8 mouse cellular contexts compared by ENCODE assay signal in genomic region chr2:48814223-48815038, GRCm38 (mm10). TPM values are rescaled to one million over a fixed set of nuclear protein-coding genes. Genes with fewer than 3 reads are reported as not detected.
DNase-seq lines count a peak whose midpoint lies in the region; ATAC-seq and TF ChIP-seq lines count a peak whose summit lies in the region.

No protein-coding gene starts in this region.

- H3K4me2 ChIP-seq in forebrain, embryonic 14.5 days (ENCODE audit: low read length) = peak overlapping the region; percentile 70
- H3K4me2 ChIP-seq in lung, embryonic 15.5 days = peak overlapping the region; percentile 69

- DNase-seq in ES-CJ7 (ENCODE audit: low read depth, low spot score) = peak; percentile 10
- peak; percentile 13 for DNase-seq in c-Kit-positive CD71-positive TER-119-negative erythroid progenitor cells, embryonic 14.5 days (ENCODE audit: low read depth)
- DNase-seq in forebrain, embryonic 14.5 days (ENCODE audit: low spot score) = peak; percentile 61
- peak; percentile 52 to 54 for DNase-seq in heart, postnatal 14 days
- DNase-seq in layer of hippocampus, adult 2 months (ENCODE audit: low spot score in 2 of 2) = peak in 1 of 2 experiments; percentile 19
- DNase-seq in ovary, postnatal 10 days (ENCODE audit: low spot score) = peak; percentile 10
- DNase-seq in thymus, postnatal 25 days = peak; percentile 19

- H3K27me3 ChIP-seq in forebrain, embryonic 14.5 days (replicated peaks; ENCODE audit: control insufficient read depth, insufficient read depth, low read length) = no peaks in the 10 kb centered on the region
- no peaks in the 10 kb centered on the region for H3K27me3 ChIP-seq in lung, embryonic 15.5 days

- WGBS in forebrain, embryonic 14.5 days = under 1% methylated on average over 74 of the region's 76 CpGs
- WGBS in lung, embryonic 15.5 days = under 1% methylated on average over 75 of the region's 76 CpGs

- H3K27ac ChIP-seq in forebrain, embryonic 14.5 days (ENCODE audit: low read depth, low read length) = peak overlapping the region; percentile 98
- peak overlapping the region; percentile 97 for H3K27ac ChIP-seq in layer of hippocampus, adult 2 months
- peak overlapping the region; percentile 98 for H3K27ac ChIP-seq in lung, embryonic 15.5 days

- H3K9ac ChIP-seq in forebrain, embryonic 14.5 days (ENCODE audit: low read length) = peak overlapping the region; percentile 94
- H3K9ac ChIP-seq in lung, embryonic 15.5 days = peak overlapping the region; percentile 89

- no peaks in the 10 kb centered on the region for H3K9me3 ChIP-seq in forebrain, embryonic 14.5 days (replicated peaks; ENCODE audit: control insufficient read depth, low read length)
- no peaks in the 10 kb centered on the region for H3K9me3 ChIP-seq in lung, embryonic 15.5 days

- peak overlapping the region; percentile 89 for H3K4me3 ChIP-seq in forebrain, embryonic 14.5 days (ENCODE audit: low read depth, low read length)
- H3K4me3 ChIP-seq in layer of hippocampus, adult 2 months = peak overlapping the region; percentile 87
- peak overlapping the region; percentile 95 for H3K4me3 ChIP-seq in lung, embryonic 15.5 days

- H3K4me1 ChIP-seq in forebrain, embryonic 14.5 days (ENCODE audit: control insufficient read depth, insufficient read depth, low read length) = peaks cover 6% of the 10 kb centered on the region; the same call in 1 of the 2 replicates
- H3K4me1 ChIP-seq in lung, embryonic 15.5 days = peaks cover 9% of the 10 kb centered on the region; the same call in 1 of the 2 replicates

- intact Hi-C loops in heart, postnatal 14 days (cut with DNase I) = loop anchor here (2.0 to 10.0 kb wide), 5 partner anchors 73 to 814 kb away; no protein-coding TSS in a partner anchor

- no peaks in the 10 kb centered on the region for H3K36me3 ChIP-seq in forebrain, embryonic 14.5 days (ENCODE audit: control insufficient read depth, insufficient read depth, low read length)
- H3K36me3 ChIP-seq in lung, embryonic 15.5 days = no peaks in the 10 kb centered on the region

- TF ChIP-seq CTCF in layer of hippocampus, adult 2 months (conservative IDR thresholded peaks at IDR 0.05) = no peak

- ATAC-seq in forebrain, embryonic 14.5 days = peak; percentile 63
- peak; percentile 69; the same call in 1 of the 2 replicates for ATAC-seq in lung, embryonic 15.5 days (ENCODE audit: borderline replicate concordance, extremely low read depth, low FRiP score, low TSS enrichment)

RNA-seq across cellular contexts. Expression of gene Acvr2a, which starts 0.5 kb away (rescaled TPM):
- polyA plus RNA-seq in forebrain, embryonic 14.5 days (2014; fragmentation: Nextera tagmentation; extraction: Ambion mirVana) = 39.7 and 45.6 TPM in 2 replicates
- 10 to 100 TPM; 15.2 to 15.7 TPM for total RNA-seq in heart, postnatal 14 days (2021)
- 10 to 100 TPM; 39.3 to 40.1 TPM for total RNA-seq in layer of hippocampus, adult 2 months (2021)
- 15.8 and 18.3 TPM in 2 replicates for polyA plus RNA-seq in lung, embryonic 15.5 days (2015; fragmentation: Nextera tagmentation; extraction: Ambion mirVana)
